Mouse (Mus musculus): Measurements from ENCODE around the gene Tmem56.

Gene Tmem56

DNA sequence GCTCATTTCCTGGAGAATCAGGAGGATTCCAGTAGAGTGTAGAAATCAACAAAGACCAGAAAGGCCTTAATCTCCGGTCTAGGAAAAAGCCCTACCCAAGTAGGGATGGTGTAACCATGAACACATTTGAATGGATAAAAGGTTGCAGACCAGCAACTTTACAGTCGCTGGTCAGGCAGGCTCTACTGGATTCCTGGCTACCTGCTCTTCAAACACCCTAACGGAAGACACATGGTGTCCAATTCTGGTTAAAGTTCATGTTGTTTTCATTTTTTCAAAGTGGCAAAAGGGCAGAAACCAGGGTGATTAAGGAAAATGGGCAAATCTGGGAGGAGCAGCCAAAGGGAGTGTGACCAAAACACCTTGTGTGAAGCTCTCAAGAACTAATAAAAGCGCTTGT lies 5.9 kb downstream of the Tmem56 start:
- no peak for DNase-seq

DNA sequence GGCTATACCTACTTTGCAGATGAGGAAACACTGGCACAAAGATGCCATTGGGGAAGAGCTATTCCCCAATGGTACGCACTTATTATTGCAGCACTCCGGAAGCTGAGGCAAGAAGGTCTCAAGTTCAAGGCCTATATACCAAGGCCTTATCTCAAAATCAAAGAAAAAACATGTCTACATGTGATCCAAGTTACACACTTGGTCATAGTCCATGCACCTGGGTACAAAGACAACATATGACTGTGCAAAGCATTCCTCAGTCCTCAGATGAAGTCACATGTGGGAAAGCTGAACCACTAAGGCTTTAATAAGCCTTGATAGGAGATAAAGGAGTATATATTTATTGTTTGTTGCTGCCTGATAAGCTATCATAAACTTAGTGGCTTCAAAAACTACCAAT lies 8.9 kb downstream of the Tmem56 start:
- DNase-seq: no peak

GRCm38 (mm10) chr3:121272577-121272976 lies 10.3 kb downstream of the Tmem56 start:
- no peak for DNase-seq

GRCm38 (mm10) chr3:121267283-121267682 lies 15.6 kb downstream of the Tmem56 start:
- no peak for DNase-seq

DNA sequence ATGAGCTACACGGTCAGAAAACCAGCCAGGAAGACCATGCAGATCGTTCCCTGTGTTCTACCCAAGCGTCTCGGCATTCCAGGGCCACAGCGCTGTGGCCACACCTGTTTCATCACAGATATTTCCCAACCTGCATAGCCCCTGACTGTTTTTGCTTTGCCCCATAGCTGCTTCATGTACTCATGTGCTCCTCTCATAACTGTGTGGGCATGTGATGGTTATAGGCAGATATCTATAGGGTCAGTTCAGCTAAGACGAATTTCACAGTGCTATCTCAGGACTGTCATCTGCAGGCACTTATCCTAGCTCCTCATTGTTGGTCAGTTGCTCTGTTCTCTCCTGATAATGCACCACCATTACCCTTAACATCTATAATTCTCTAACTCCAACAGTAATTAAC lies 18.7 kb downstream of the Tmem56 start:
- DNase-seq: no peak

GRCm38 (mm10) chr3:121263205-121263548 lies 19.7 kb downstream of the Tmem56 start:
- DNase-seq: peak; percentile 34

GRCm38 (mm10) chr3:121262521-121263204 lies 20.2 kb downstream of the Tmem56 start:
- no peak for DNase-seq

- DNase-seq: no peak
Observed at GRCm38 (mm10) chr3:121261939-121262520, 20.9 kb downstream of the Tmem56 start.

- no peak for DNase-seq
Observed at GRCm38 (mm10) chr3:121261251-121261650, 21.6 kb downstream of the Tmem56 start.

- no peak for DNase-seq
Observed at GRCm38 (mm10) chr3:121260831-121261230, 22.1 kb downstream of the Tmem56 start.

GRCm38 (mm10) chr3:121260041-121260440 lies 22.9 kb downstream of the Tmem56 start:
- no peak for DNase-seq

- peak; percentile 14 for DNase-seq
Observed at GRCm38 (mm10) chr3:121258521-121259478, 24.1 kb downstream of the Tmem56 start.

- peak; percentile 53 for DNase-seq
Observed at GRCm38 (mm10) chr3:121257418-121257817, 25.5 kb downstream of the Tmem56 start.

GRCm38 (mm10) chr3:121256131-121256530 lies 26.8 kb downstream of the Tmem56 start:
- DNase-seq: no peak

- no peak for DNase-seq
Observed at GRCm38 (mm10) chr3:121255501-121255900, 27.4 kb downstream of the Tmem56 start.

- DNase-seq: no peak
Observed at GRCm38 (mm10) chr3:121250576-121251433, 32.1 kb downstream of the Tmem56 start.

GRCm38 (mm10) chr3:121250048-121250447 lies 32.9 kb downstream of the Tmem56 start:
- no peak for DNase-seq

DNA sequence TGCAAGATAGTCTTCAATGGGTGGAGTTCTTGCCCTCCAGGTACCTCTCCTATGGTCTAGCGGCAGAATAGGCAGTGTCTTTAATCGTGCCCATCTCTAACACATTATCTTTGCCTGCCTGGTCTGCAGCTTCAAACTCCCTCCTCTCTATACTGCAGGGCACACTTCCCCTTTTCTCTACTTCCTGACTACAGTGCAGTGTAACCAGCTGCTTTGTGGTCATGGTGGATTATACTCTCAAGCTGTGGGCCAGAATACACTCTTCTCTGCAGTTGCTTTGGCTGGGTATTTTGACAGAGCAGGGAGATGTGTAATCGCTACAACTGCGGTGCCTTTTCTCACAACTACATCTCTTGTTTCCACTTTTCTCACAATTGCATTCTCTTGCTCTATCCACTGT lies 40.0 kb downstream of the Tmem56 start:
- DNase-seq: no peak

DNA sequence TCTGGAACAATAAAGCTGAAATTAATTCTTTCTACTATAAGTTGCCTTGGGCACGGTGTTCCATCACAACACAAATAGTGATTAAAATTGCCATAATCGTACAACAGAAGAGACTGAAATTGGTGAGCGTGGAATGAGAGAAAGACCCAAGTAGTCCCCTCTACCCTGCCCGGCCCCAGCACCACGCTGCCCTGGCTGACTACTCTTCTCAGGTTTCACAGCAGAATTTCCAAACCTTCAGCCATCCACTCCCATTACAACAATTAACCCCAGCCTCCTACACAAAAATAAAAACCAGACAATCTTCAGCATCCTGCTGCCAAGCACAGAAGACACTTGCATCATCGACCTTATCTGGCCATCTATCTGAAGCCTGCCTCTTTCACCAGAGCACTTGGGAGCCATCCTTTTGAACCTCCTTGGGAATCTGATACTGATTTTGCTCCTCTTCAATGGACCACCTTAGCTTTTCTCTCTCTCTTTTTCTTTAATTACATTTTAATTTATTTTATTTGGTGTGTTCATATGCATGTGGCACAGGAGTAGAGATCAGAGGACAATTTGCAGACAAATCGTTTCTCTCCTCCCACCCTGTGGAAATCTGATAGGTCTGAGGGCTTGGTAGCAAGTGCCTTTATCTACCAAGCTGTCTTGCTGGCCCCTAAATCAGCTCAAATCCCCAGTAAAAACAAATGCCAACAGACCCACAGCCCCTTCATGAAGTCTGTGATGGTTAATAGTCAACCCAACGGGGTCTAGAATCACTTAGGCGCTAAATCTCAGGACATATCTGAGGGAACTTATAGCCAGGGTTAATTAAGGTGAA lies 40.6 kb downstream of the Tmem56 start:
- no peak for DNase-seq

GRCm38 (mm10) chr3:121240362-121241040 lies 42.4 kb downstream of the Tmem56 start:
- DNase-seq: no peak

DNA sequence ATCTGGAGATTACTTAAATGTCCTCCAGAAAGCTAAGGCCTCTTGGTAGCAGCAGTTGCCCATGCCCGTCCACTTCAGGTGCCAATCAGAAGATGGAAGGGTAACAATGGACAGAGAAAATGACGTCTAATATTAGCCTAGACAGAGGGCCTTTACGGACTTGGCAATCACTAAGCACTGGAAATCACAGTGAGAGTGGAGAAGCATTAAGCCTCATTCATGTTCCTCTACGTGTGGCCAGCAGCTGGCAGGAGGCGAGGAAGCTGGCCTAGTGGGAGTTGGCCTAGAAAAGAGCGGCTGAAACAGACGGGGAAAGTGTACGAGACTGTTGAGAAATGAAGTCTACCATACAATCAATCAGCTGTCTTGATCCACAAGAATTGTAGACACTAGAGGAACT lies 43.8 kb downstream of the Tmem56 start:
- peak; percentile 25 for DNase-seq

Data from layer of hippocampus, adult 9-11 months (tissue).